Mouse (Mus musculus) hindbrain, embryonic 16.5 days (tissue): Measurements from ENCODE around the gene 4930564D02Rik. TPM values are rescaled to one million over a fixed set of nuclear protein-coding genes. Genes with fewer than 3 reads are reported as not detected.

ENCODE experiments used
- ATAC-seq: fragments of 200-750 bp; cut with Nextera tagmentation; 2 replicates; pipeline ENCODE4 v1.8.0; 2017; ENCODE audit warnings: moderate TSS enrichment, moderate library complexity
- H3K27ac ChIP-seq: fragments of 300-500 bp; sonication (generic); 2 replicates; pipeline ENCODE4 v1.5.1; 2014; ENCODE audit warnings: low read depth, mild to moderate bottlenecking, control low read depth, low read length, moderate library complexity
- H3K27me3 ChIP-seq: fragments of 300-500 bp; sonication (generic); replicated peaks from 2 replicates; pipeline ENCODE4 v1.6.1; 2014; ENCODE audit warnings: low read length; ENCODE audit not compliant: control insufficient read depth, insufficient read depth
- H3K36me3 ChIP-seq: fragments of 300-500 bp; sonication (generic); 2 replicates; pipeline ENCODE4 v1.6.1; 2014; ENCODE audit warnings: mild to moderate bottlenecking, low read length, moderate library complexity, mixed read lengths; ENCODE audit not compliant: control insufficient read depth, insufficient read depth
- H3K4me1 ChIP-seq: fragments of 300-500 bp; sonication (generic); 2 replicates; pipeline ENCODE4 v1.6.1; 2014; ENCODE audit warnings: low read depth, low read length; ENCODE audit not compliant: control insufficient read depth, insufficient read depth
- H3K4me2 ChIP-seq: fragments of 300-500 bp; sonication (generic); 2 replicates; pipeline ENCODE4 v1.6.1; 2014; ENCODE audit warnings: mild to moderate bottlenecking, low read length, control low read depth, moderate library complexity
- H3K4me3 ChIP-seq: fragments of 300-500 bp; sonication (generic); 2 replicates; pipeline ENCODE4 v1.5.1; 2014; ENCODE audit warnings: mild to moderate bottlenecking, low read length, control low read depth, moderate library complexity
- H3K9ac ChIP-seq: fragments of 300-500 bp; sonication (generic); 2 replicates; pipeline ENCODE4 v1.6.1; 2014; ENCODE audit warnings: low read depth, mild to moderate bottlenecking, control low read depth, low read length, moderate library complexity
- H3K9me3 ChIP-seq: fragments of 300-500 bp; sonication (generic); 2 replicates; pipeline ENCODE4 v1.6.1; 2014; ENCODE audit warnings: mild to moderate bottlenecking, low read length, moderate library complexity; ENCODE audit not compliant: control insufficient read depth
- WGBS: fragments of 180-500 bp; shearing (Covaris S2); extraction: QIAGEN DNeasy Blood & Tissue Kit; methylation state at CpG from one replicate; pipeline ENCODE4 v1.1.7; 2014; 5-methylcytosine and 5-hydroxymethylcytosine counted together
- polyA plus RNA-seq: library from polyadenylated mRNA; unstranded; fragments of >200 nt; fragmentation: Nextera tagmentation; extraction: Ambion mirVana; gene quantifications from 2 replicates; pipeline ENCODE4 v1.2.1, GENCODE M21; 2015

4930564D02Rik gene
- polyA plus RNA-seq, 1 experiment from 2014 or later: not detected

- 64% methylated on average over 11 of the region's 11 CpGs for WGBS
- no peak overlapping the region for H3K4me2 ChIP-seq
- no peaks in the 10 kb centered on the region for H3K36me3 ChIP-seq
- H3K9me3 ChIP-seq: no peaks in the 10 kb centered on the region
- no peak overlapping the region for H3K9ac ChIP-seq
- no peak overlapping the region for H3K27ac ChIP-seq
- no peaks in the 10 kb centered on the region for H3K27me3 ChIP-seq
- H3K4me1 ChIP-seq: no peaks in the 10 kb centered on the region; the same call in 1 of the 2 replicates
- no peak; the same call in 1 of the 2 replicates for ATAC-seq
- H3K4me3 ChIP-seq: no peak overlapping the region
Measured at GRCm38 (mm10) chr3:105092721-105093505, 26.3 kb downstream of the 4930564D02Rik start.

DNA sequence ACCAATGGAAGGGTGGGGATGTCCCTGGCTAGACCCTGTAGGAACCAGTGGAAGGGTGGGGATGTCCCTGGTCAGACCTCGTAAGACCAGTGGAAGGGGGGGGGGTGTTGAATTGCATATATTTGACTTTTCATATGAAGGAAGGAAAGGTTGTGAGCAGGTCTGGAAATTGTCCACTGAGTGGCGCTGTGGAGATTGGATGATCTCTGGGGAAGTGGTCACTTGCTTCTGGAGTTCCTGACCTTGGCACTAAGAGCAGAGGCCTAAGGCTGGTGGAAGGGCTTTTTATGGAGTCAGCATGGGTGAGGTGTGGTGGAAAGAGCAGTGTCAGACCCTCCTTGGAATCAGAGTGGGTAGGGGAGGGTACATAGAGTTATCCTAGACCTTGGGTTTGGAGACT, 27.8 kb downstream of the 4930564D02Rik start:
- Histone ChIP-seq H3K9me3 (no peaks in the 10 kb centered on the region), H3K36me3 (no peaks in the 10 kb centered on the region), H3K4me2 (no peak overlapping the region), H3K27me3 (no peaks in the 10 kb centered on the region), H3K4me1 (peaks cover under 1% of the 10 kb centered on the region), H3K9ac (no peak overlapping the region), H3K4me3 (no peak overlapping the region), H3K27ac (no peak overlapping the region)
- 49% methylated on average over 2 of the region's 2 CpGs for WGBS
- no peak for ATAC-seq

DNA sequence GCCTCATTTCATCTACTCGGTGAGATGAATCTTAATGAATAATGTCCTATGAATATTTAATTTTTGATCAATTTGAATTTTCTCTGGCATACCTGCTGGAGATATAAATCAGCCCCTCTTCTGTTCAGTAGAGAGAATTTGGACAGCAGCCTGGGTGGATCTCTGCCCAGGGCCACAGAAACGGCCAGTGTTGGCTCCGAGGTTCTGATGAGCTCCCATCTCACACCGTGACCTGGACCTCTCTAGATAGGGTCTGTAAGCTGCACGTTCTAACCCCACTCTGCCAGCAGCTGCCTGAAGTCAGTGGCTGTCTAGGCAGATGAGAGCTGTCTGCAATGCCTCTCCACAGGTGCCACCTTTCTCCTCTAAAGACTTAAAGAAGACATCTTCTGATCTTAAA, 28.4 kb downstream of the 4930564D02Rik start:
- no peaks in the 10 kb centered on the region for H3K36me3 ChIP-seq
- peaks cover 6% of the 10 kb centered on the region for H3K4me1 ChIP-seq
- H3K27me3 ChIP-seq: no peaks in the 10 kb centered on the region
- no peak overlapping the region for H3K27ac ChIP-seq
- ATAC-seq: no peak
- H3K9me3 ChIP-seq: no peaks in the 10 kb centered on the region
- H3K4me2 ChIP-seq: no peak overlapping the region
- no peak overlapping the region for H3K9ac ChIP-seq
- 76% methylated on average over 5 of the region's 5 CpGs for WGBS
- no peak overlapping the region for H3K4me3 ChIP-seq

- H3K4me2 ChIP-seq: no peak overlapping the region
- ATAC-seq: no peak
- WGBS: 80% methylated on average over 4 of the region's 4 CpGs
- peaks cover 9% of the 10 kb centered on the region for H3K4me1 ChIP-seq
- no peaks in the 10 kb centered on the region for H3K27me3 ChIP-seq
- H3K36me3 ChIP-seq: no peaks in the 10 kb centered on the region
- no peak overlapping the region for H3K27ac ChIP-seq
- H3K9ac ChIP-seq: no peak overlapping the region
- H3K9me3 ChIP-seq: no peaks in the 10 kb centered on the region
- no peak overlapping the region for H3K4me3 ChIP-seq
Measured at GRCm38 (mm10) chr3:105097581-105097980, 30.9 kb downstream of the 4930564D02Rik start.

- no peak overlapping the region for H3K9ac ChIP-seq
- WGBS: 22% methylated on average over 15 of the region's 15 CpGs
- peaks cover 9% of the 10 kb centered on the region for H3K4me1 ChIP-seq
- no peaks in the 10 kb centered on the region for H3K36me3 ChIP-seq
- H3K4me3 ChIP-seq: no peak overlapping the region
- H3K4me2 ChIP-seq: no peak overlapping the region
- H3K9me3 ChIP-seq: no peaks in the 10 kb centered on the region
- H3K27me3 ChIP-seq: no peaks in the 10 kb centered on the region
- ATAC-seq: no peak
- no peak overlapping the region for H3K27ac ChIP-seq
Measured at GRCm38 (mm10) chr3:105099526-105100269, 33.1 kb downstream of the 4930564D02Rik start.

DNA sequence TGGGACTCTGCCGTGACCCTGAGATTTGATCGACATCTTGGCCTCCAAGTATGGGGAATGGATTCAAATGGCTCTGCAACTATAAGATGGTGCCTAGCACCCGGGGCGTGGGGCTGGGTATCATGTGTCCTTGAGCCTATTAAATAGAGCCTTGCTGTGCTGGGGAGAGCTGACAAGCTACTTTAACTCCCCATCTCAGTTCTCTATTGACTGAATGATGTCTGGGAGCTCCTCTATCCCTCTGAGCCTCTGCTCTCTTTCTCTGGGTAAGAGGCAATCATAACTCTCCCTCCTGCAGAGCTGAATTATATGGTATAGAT, 33.6 kb downstream of the 4930564D02Rik start:
- H3K9ac ChIP-seq: no peak overlapping the region
- H3K27ac ChIP-seq: no peak overlapping the region
- H3K4me2 ChIP-seq: no peak overlapping the region
- no peak for ATAC-seq
- H3K27me3 ChIP-seq: no peaks in the 10 kb centered on the region
- H3K4me1 ChIP-seq: peaks cover 9% of the 10 kb centered on the region
- H3K9me3 ChIP-seq: no peaks in the 10 kb centered on the region
- 56% methylated on average over 4 of the region's 4 CpGs for WGBS
- no peaks in the 10 kb centered on the region for H3K36me3 ChIP-seq
- no peak overlapping the region for H3K4me3 ChIP-seq

DNA sequence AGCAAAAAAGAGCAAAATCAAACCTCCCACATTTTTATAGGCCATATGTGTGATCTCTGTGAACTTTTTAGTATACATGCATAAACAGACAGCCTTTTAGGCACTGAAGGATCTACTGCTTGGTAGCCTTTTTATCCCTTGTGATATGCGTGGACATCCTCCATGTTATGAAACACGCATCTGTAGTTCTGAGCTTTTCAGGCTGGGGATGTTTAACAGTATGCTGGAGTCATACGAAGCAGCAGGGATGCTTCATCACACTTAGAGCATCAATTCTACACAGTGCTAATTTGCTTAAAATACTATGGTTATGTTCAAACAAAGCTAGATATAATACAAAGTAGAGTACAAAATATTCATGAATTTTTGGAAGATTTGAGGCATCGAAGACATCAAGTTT, 39.2 kb downstream of the 4930564D02Rik start:
- H3K9me3 ChIP-seq: no peaks in the 10 kb centered on the region
- H3K4me1 ChIP-seq: peaks cover 3% of the 10 kb centered on the region; the same call in 1 of the 2 replicates
- H3K27ac ChIP-seq: no peak overlapping the region
- H3K4me2 ChIP-seq: no peak overlapping the region
- no peaks in the 10 kb centered on the region for H3K36me3 ChIP-seq
- H3K9ac ChIP-seq: no peak overlapping the region
- no peaks in the 10 kb centered on the region for H3K27me3 ChIP-seq
- 90% methylated on average over 4 of the region's 4 CpGs for WGBS
- no peak overlapping the region for H3K4me3 ChIP-seq
- ATAC-seq: no peak

DNA sequence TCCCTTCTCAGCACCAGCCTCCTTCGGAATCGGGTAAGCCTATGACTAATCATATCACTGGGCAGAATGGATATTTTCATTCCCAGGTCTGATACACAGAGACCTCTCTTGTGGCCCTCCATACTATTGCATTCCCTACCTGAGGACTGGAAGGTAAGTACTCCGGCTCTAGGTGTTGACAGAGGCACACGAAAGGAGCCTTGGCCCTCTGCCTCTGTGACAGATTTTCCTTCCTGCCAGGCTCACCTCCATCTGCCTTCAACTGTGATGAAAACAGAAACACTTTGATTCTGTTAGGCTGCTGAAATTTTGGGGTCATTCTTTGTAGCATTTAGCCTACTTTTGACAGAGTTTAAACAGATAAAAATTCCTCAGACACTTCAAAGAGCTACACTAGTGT, 47.2 kb downstream of the 4930564D02Rik start:
- Histone ChIP-seq H3K4me3 (no peak overlapping the region), H3K9ac (no peak overlapping the region), H3K9me3 (0 out of 2 replicates have a peak, but pooled peaks cover 2% of the 10 kb centered on the region), H3K36me3 (no peaks in the 10 kb centered on the region), H3K27ac (no peak overlapping the region), H3K4me2 (no peak overlapping the region), H3K4me1 (peaks cover 4% of the 10 kb centered on the region; the same call in 1 of the 2 replicates), H3K27me3 (no peaks in the 10 kb centered on the region)
- WGBS: 85% methylated on average over 4 of the region's 4 CpGs
- no peak for ATAC-seq

DNA sequence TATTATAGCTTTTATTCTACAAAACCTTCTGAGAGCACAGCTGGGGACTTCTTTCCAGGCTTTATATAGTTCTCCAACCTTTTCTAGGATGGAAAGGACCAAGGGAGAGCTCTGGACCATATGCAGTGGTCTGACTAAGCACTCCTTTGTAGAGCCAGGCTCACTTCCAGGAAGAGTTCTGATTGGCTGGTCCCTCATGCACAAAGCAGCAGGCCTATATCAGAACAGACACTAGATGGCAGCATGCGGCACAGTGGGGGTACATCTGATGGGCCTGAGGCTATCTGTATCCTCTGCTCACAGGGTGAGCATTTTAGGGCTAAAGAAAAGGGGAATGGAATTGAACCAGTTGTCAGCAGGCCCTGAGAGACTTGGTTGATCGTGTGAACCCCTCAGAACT, 47.6 kb downstream of the 4930564D02Rik start:
- peak; percentile 45; the same call in 1 of the 2 replicates for ATAC-seq
- H3K4me1 ChIP-seq: peaks cover 4% of the 10 kb centered on the region; the same call in 1 of the 2 replicates
- H3K9ac ChIP-seq: no peak overlapping the region
- no peak overlapping the region for H3K27ac ChIP-seq
- WGBS: 21% methylated on average over 2 of the region's 2 CpGs
- H3K27me3 ChIP-seq: no peaks in the 10 kb centered on the region
- no peaks in the 10 kb centered on the region for H3K36me3 ChIP-seq
- H3K4me2 ChIP-seq: no peak overlapping the region
- H3K9me3 ChIP-seq: 0 out of 2 replicates have a peak, but pooled peaks cover 2% of the 10 kb centered on the region
- H3K4me3 ChIP-seq: no peak overlapping the region
